Mouse (Mus musculus) liver, embryonic 13.5 days (tissue): ENCODE results near the gene Ptpn14. TPM values are rescaled to one million over a fixed set of nuclear protein-coding genes. Genes with fewer than 3 reads are reported as not detected.
A peak's percentile ranks its signal among the peaks of the same experiment; 100 is the strongest.

ENCODE experiments used
- ATAC-seq: fragments of 200-750 bp; cut with Nextera tagmentation; 2 replicates; pipeline ENCODE4 v1.8.0; 2017; ENCODE audit warnings: low read depth, mild to moderate bottlenecking, moderate number of reproducible peaks, moderate library complexity
- DNase-seq: peaks from one replicate; pipeline ENCODE4 v3.0.0; 2022
- H3K27ac ChIP-seq: fragments of 300-500 bp; sonication (generic); 2 replicates; pipeline ENCODE4 v1.5.1; 2015; ENCODE audit warnings: moderate library complexity, mild to moderate bottlenecking, inconsistent platforms
- H3K27me3 ChIP-seq: fragments of 300-500 bp; sonication (generic); 2 replicates; pipeline ENCODE4 v1.6.1; 2015; ENCODE audit warnings: mild to moderate bottlenecking, inconsistent platforms
- H3K36me3 ChIP-seq: fragments of 300-500 bp; sonication (generic); 2 replicates; pipeline ENCODE4 v1.6.1; 2015; ENCODE audit warnings: mild to moderate bottlenecking, inconsistent platforms
- H3K4me1 ChIP-seq: fragments of 300-500 bp; sonication (generic); replicated peaks from 2 replicates; pipeline ENCODE4 v1.6.1; 2015; ENCODE audit warnings: inconsistent platforms
- H3K4me2 ChIP-seq: fragments of 300-500 bp; sonication (generic); 2 replicates; pipeline ENCODE4 v1.6.1; 2015; ENCODE audit warnings: inconsistent platforms, mild to moderate bottlenecking, moderate library complexity
- H3K4me3 ChIP-seq: fragments of 300-500 bp; sonication (generic); replicated peaks from 2 replicates; pipeline ENCODE4 v1.5.1; 2015; ENCODE audit warnings: mild to moderate bottlenecking, inconsistent platforms
- H3K9ac ChIP-seq: fragments of 300-500 bp; sonication (generic); 2 replicates; pipeline ENCODE4 v1.6.1; 2015; ENCODE audit warnings: mild to moderate bottlenecking, inconsistent platforms
- H3K9me3 ChIP-seq: fragments of 300-500 bp; sonication (generic); replicated peaks from 2 replicates; pipeline ENCODE4 v1.6.1; 2016; ENCODE audit warnings: inconsistent platforms
- WGBS: fragments of 180-500 bp; shearing (Covaris S2); methylation state at CpG from one replicate; pipeline ENCODE4 v1.1.7; 2015; ENCODE audit not compliant: insufficient replicate concordance; 5-methylcytosine and 5-hydroxymethylcytosine counted together
- polyA plus RNA-seq: library from polyadenylated mRNA; unstranded; fragments of >200 nt; fragmentation: Nextera tagmentation; extraction: Ambion mirVana; gene quantifications from 2 replicates; pipeline ENCODE4 v1.2.1, GENCODE M21; 2015

Gene Ptpn14
- polyA plus RNA-seq, 1 experiment from 2014 or later = 0.44 TPM

GRCm38 (mm10) chr1:189868036-189868435 lies 140.0 kb downstream of the Ptpn14 start:
- H3K9ac ChIP-seq = 0 out of 2 replicates have a peak overlapping the region, but pooled peaks have one; percentile 5
- H3K27ac ChIP-seq = peak overlapping the region; percentile 84; the same call in 1 of the 2 replicates
- H3K4me2 ChIP-seq = peak overlapping the region; percentile 64
- no peak overlapping the region for H3K4me3 ChIP-seq
- peak; percentile 35 for DNase-seq
- peaks cover 58% of the 10 kb centered on the region for H3K4me1 ChIP-seq
- H3K27me3 ChIP-seq = no peaks in the 10 kb centered on the region
- ATAC-seq = peak; percentile 52
- H3K9me3 ChIP-seq = no peaks in the 10 kb centered on the region
- H3K36me3 ChIP-seq = no peaks in the 10 kb centered on the region
- WGBS = 36% methylated on average over 10 of the region's 10 CpGs

- no peaks in the 10 kb centered on the region; the same call in 1 of the 2 replicates for H3K27me3 ChIP-seq
- DNase-seq = peak; percentile 24
- peaks cover 58% of the 10 kb centered on the region for H3K4me1 ChIP-seq
- H3K4me3 ChIP-seq = no peak overlapping the region
- 77% methylated on average over 18 of the region's 18 CpGs for WGBS
- no peak overlapping the region for H3K9ac ChIP-seq
- H3K36me3 ChIP-seq = no peaks in the 10 kb centered on the region
- no peak overlapping the region for H3K4me2 ChIP-seq
- H3K9me3 ChIP-seq = no peaks in the 10 kb centered on the region
- ATAC-seq = no peak
- no peak overlapping the region for H3K27ac ChIP-seq
These were observed 141.7 kb downstream of the Ptpn14 start for GRCm38 (mm10) chr1:189869651-189870270.

GRCm38 (mm10) chr1:189870539-189870938 lies 142.5 kb downstream of the Ptpn14 start:
- Histone ChIP-seq H3K27me3 (no peaks in the 10 kb centered on the region; the same call in 1 of the 2 replicates), H3K4me1 (peaks cover 61% of the 10 kb centered on the region), H3K9ac (no peak overlapping the region), H3K9me3 (no peaks in the 10 kb centered on the region), H3K4me2 (no peak overlapping the region), H3K4me3 (no peak overlapping the region), H3K36me3 (no peaks in the 10 kb centered on the region), H3K27ac (no peak overlapping the region)
- 37% methylated on average over 8 of the region's 8 CpGs for WGBS
- ATAC-seq (peak; percentile 46), DNase-seq (peak; percentile 33)

GRCm38 (mm10) chr1:189871625-189872024 lies 143.6 kb downstream of the Ptpn14 start:
- 66% methylated on average over 8 of the region's 8 CpGs for WGBS
- H3K4me3 ChIP-seq = no peak overlapping the region
- H3K4me1 ChIP-seq = peaks cover 56% of the 10 kb centered on the region
- ATAC-seq (no peak), DNase-seq (no peak)
- no peaks in the 10 kb centered on the region for H3K36me3 ChIP-seq
- no peak overlapping the region for H3K27ac ChIP-seq
- H3K9ac ChIP-seq = no peak overlapping the region
- no peaks in the 10 kb centered on the region for H3K9me3 ChIP-seq
- H3K27me3 ChIP-seq = no peaks in the 10 kb centered on the region; the same call in 1 of the 2 replicates
- H3K4me2 ChIP-seq = no peak overlapping the region

GRCm38 (mm10) chr1:189872050-189872449 lies 144.0 kb downstream of the Ptpn14 start:
- Histone ChIP-seq H3K4me1 (peaks cover 51% of the 10 kb centered on the region), H3K27ac (no peak overlapping the region), H3K4me2 (no peak overlapping the region), H3K9me3 (no peaks in the 10 kb centered on the region), H3K9ac (no peak overlapping the region), H3K36me3 (no peaks in the 10 kb centered on the region), H3K27me3 (no peaks in the 10 kb centered on the region; the same call in 1 of the 2 replicates), H3K4me3 (no peak overlapping the region)
- ATAC-seq (no peak), DNase-seq (no peak)
- WGBS = 78% methylated on average over 4 of the region's 4 CpGs

GRCm38 (mm10) chr1:189873591-189873990 lies 145.5 kb downstream of the Ptpn14 start:
- Histone ChIP-seq H3K4me3 (no peak overlapping the region), H3K36me3 (no peaks in the 10 kb centered on the region), H3K4me1 (peaks cover 38% of the 10 kb centered on the region), H3K9ac (no peak overlapping the region), H3K27me3 (no peaks in the 10 kb centered on the region; the same call in 1 of the 2 replicates), H3K4me2 (no peak overlapping the region), H3K27ac (no peak overlapping the region), H3K9me3 (no peaks in the 10 kb centered on the region)
- no peak for ATAC-seq
- WGBS = 81% methylated on average over 8 of the region's 8 CpGs
- no peak for DNase-seq

GRCm38 (mm10) chr1:189875439-189875861 lies 147.4 kb downstream of the Ptpn14 start:
- no peaks in the 10 kb centered on the region; the same call in 1 of the 2 replicates for H3K27me3 ChIP-seq
- no peaks in the 10 kb centered on the region; the same call in 1 of the 2 replicates for H3K36me3 ChIP-seq
- peaks cover 27% of the 10 kb centered on the region for H3K4me1 ChIP-seq
- DNase-seq = no peak
- H3K4me3 ChIP-seq = no peak overlapping the region
- no peak overlapping the region for H3K4me2 ChIP-seq
- no peaks in the 10 kb centered on the region for H3K9me3 ChIP-seq
- no peak overlapping the region for H3K27ac ChIP-seq
- ATAC-seq = no peak
- 43% methylated on average over 6 of the region's 6 CpGs for WGBS
- H3K9ac ChIP-seq = no peak overlapping the region

GRCm38 (mm10) chr1:189876162-189876561 lies 148.1 kb downstream of the Ptpn14 start:
- DNase-seq (no peak), ATAC-seq (no peak)
- no peaks in the 10 kb centered on the region; the same call in 1 of the 2 replicates for H3K27me3 ChIP-seq
- H3K27ac ChIP-seq = no peak overlapping the region
- H3K4me2 ChIP-seq = no peak overlapping the region
- WGBS = 70% methylated on average over 8 of the region's 8 CpGs
- H3K4me3 ChIP-seq = no peak overlapping the region
- H3K9me3 ChIP-seq = no peaks in the 10 kb centered on the region
- H3K4me1 ChIP-seq = peaks cover 19% of the 10 kb centered on the region
- H3K36me3 ChIP-seq = no peaks in the 10 kb centered on the region; the same call in 1 of the 2 replicates
- no peak overlapping the region for H3K9ac ChIP-seq

- Histone ChIP-seq H3K4me3 (no peak overlapping the region), H3K9me3 (no peaks in the 10 kb centered on the region), H3K27me3 (no peaks in the 10 kb centered on the region; the same call in 1 of the 2 replicates), H3K36me3 (peaks cover 7% of the 10 kb centered on the region; the same call in 1 of the 2 replicates), H3K9ac (no peak overlapping the region), H3K4me2 (no peak overlapping the region), H3K27ac (no peak overlapping the region), H3K4me1 (peaks cover 18% of the 10 kb centered on the region)
- WGBS = 50% methylated on average over 2 of the region's 2 CpGs
- ATAC-seq = no peak
- no peak for DNase-seq
These were observed 151.1 kb downstream of the Ptpn14 start for GRCm38 (mm10) chr1:189879212-189879611.

- DNase-seq (no peak), ATAC-seq (no peak)
- Histone ChIP-seq H3K27ac (no peak overlapping the region), H3K9me3 (no peaks in the 10 kb centered on the region), H3K4me2 (no peak overlapping the region), H3K9ac (no peak overlapping the region), H3K4me1 (peaks cover 11% of the 10 kb centered on the region), H3K4me3 (no peak overlapping the region), H3K36me3 (peaks cover 7% of the 10 kb centered on the region; the same call in 1 of the 2 replicates), H3K27me3 (no peaks in the 10 kb centered on the region)
- 81% methylated on average over 8 of the region's 8 CpGs for WGBS
These were observed 151.9 kb downstream of the Ptpn14 start for GRCm38 (mm10) chr1:189879965-189880364.

GRCm38 (mm10) chr1:189880745-189881144 lies 152.7 kb downstream of the Ptpn14 start:
- Histone ChIP-seq H3K36me3 (peaks cover 7% of the 10 kb centered on the region; the same call in 1 of the 2 replicates), H3K27me3 (no peaks in the 10 kb centered on the region), H3K4me3 (no peak overlapping the region), H3K4me1 (peaks cover 7% of the 10 kb centered on the region), H3K9me3 (no peaks in the 10 kb centered on the region), H3K27ac (no peak overlapping the region), H3K4me2 (no peak overlapping the region), H3K9ac (no peak overlapping the region)
- ATAC-seq = no peak
- WGBS = 79% methylated on average over 14 of the region's 14 CpGs
- no peak for DNase-seq

GRCm38 (mm10) chr1:189882886-189883285 lies 154.8 kb downstream of the Ptpn14 start:
- no peak for ATAC-seq
- peaks cover 9% of the 10 kb centered on the region for H3K36me3 ChIP-seq

More at GRCm38 (mm10) chr1:189882886-189883285, 154.8 kb downstream of the Ptpn14 start:
- Histone ChIP-seq H3K27ac (no peak overlapping the region), H3K9me3 (no peaks in the 10 kb centered on the region), H3K27me3 (no peaks in the 10 kb centered on the region), H3K4me3 (no peak overlapping the region), H3K4me1 (peaks cover 15% of the 10 kb centered on the region), H3K9ac (no peak overlapping the region), H3K4me2 (no peak overlapping the region)
- WGBS = 65% methylated on average over 7 of the region's 7 CpGs
- peak; percentile 21 for DNase-seq
